Mouse (Mus musculus) liver, adult 2 months (tissue): ENCODE measurements at regions not wholly inside any gene's neighbourhood (a gene's known extent, or its start where the extent isn't known, plus 50 kb on each side); places are given as distances from the start of the nearest gene placed in this dataset.

Source experiments
- DNase-seq: peaks from one replicate; pipeline ENCODE4 v3.0.0-alpha.2; 2011; ENCODE audit warnings: low read depth, low spot score; ENCODE audit errors: extremely low read depth
- H3K27ac ChIP-seq: fragments of 200-500 bp; replicated peaks from 2 replicates; pipeline ENCODE4 v1.5.1; 2012; ENCODE audit warnings: low read depth, mild to moderate bottlenecking, control low read depth, inconsistent platforms, low read length; ENCODE audit not compliant: insufficient read depth
- H3K27me3 ChIP-seq: fragments of 200-500 bp; 2 replicates; pipeline ENCODE4 v1.6.1; 2012; ENCODE audit warnings: mild to moderate bottlenecking, moderate library complexity, low read length, inconsistent platforms; ENCODE audit not compliant: control insufficient read depth, insufficient read depth
- H3K36me3 ChIP-seq: fragments of 200-500 bp; 2 replicates; pipeline ENCODE4 v1.6.1; 2012; ENCODE audit warnings: low read length, inconsistent platforms; ENCODE audit not compliant: control insufficient read depth, insufficient read depth
- H3K4me1 ChIP-seq: fragments of 200-500 bp; 2 replicates; pipeline ENCODE4 v1.6.1; 2011; ENCODE audit warnings: low read length; ENCODE audit not compliant: control insufficient read depth, insufficient read depth
- H3K4me3 ChIP-seq: fragments of 200-500 bp; 2 replicates; pipeline ENCODE4 v1.5.1; 2011; ENCODE audit warnings: low read depth, mild to moderate bottlenecking, control low read depth, low read length, moderate library complexity; ENCODE audit not compliant: insufficient read depth
- H3K79me2 ChIP-seq: fragments of 200-500 bp; 2 replicates; pipeline ENCODE4 v1.6.1; 2012; ENCODE audit warnings: inconsistent platforms, mild to moderate bottlenecking, low read length, moderate library complexity; ENCODE audit not compliant: control insufficient read depth, insufficient read depth
- H3K9ac ChIP-seq: fragments of 200-500 bp; 2 replicates; pipeline ENCODE4 v1.6.1; 2012; ENCODE audit warnings: low read depth, mild to moderate bottlenecking, control low read depth, inconsistent platforms, low read length
- CTCF ChIP-seq: fragments of 200-500 bp; IDR thresholded peaks from 2 replicates; pipeline ENCODE4 v1.5.1; 2011; ENCODE audit warnings: low read depth, low read length, control low read depth
- POLR2A ChIP-seq: fragments of 200-500 bp; IDR thresholded peaks from 2 replicates; pipeline ENCODE4 v1.6.1; 2011; ENCODE audit warnings: low read length, control low read depth; ENCODE audit not compliant: insufficient read depth; ENCODE audit errors: extremely low read depth
- WGBS: fragments of 180-500 bp; shearing (Covaris S2); methylation state at CpG from one replicate; pipeline ENCODE4 v1.1.7; 2018; 5-methylcytosine and 5-hydroxymethylcytosine counted together

DNA sequence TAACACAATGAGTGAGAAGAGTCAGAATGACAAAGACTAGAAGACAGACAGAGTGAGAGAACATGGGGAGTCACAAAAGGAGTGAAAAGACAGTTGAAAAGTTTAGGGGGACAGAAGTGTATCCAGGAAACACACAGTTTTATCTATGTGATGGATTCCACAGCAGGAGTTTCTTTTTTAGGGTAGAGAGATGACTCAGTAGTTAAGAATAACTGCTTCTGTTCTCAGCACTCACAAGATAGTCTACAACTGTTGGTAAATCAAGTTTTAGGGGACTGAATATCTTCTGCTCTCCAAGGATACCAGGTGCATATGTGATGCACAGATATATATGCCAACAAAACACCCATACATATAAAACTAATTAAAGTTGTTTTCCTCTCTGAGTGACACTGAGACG, 210.7 kb downstream of the Hace1 start:
- TF ChIP-seq POLR2A (no peak), CTCF (no peak)
- Histone ChIP-seq H3K79me2 (no peaks in the 10 kb centered on the region), H3K27me3 (no peaks in the 10 kb centered on the region), H3K27ac (no peak overlapping the region), H3K36me3 (no peaks in the 10 kb centered on the region), H3K9ac (no peak overlapping the region), H3K4me3 (no peak overlapping the region), H3K4me1 (no peaks in the 10 kb centered on the region)
- WGBS: 65% methylated on average over 1 of the region's 1 CpGs
- no peak for DNase-seq

DNA sequence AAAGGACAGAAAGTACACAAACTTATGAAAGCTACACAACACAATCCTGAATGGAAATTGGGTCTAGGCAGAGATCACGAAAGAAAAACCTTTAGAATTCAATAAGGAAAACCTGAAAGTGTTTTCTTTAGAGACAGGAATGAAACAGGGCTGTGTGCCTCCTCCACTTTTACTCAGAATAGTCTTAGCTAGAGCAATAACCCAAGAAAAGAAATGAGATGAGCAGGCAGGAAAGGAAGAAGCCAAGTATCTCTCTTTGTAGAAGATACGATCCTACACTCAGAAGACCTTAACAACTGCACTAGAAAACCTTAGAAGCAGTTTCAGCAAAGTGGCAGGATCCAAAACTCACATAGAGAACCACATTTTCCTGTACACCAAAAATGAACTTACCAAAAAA, 218.0 kb downstream of the Hace1 start:
- H3K79me2 ChIP-seq: no peaks in the 10 kb centered on the region
- 77% methylated on average over 2 of the region's 2 CpGs for WGBS
- H3K36me3 ChIP-seq: no peaks in the 10 kb centered on the region
- H3K27me3 ChIP-seq: no peaks in the 10 kb centered on the region
- H3K4me3 ChIP-seq: no peak overlapping the region
- H3K9ac ChIP-seq: no peak overlapping the region
- H3K4me1 ChIP-seq: no peaks in the 10 kb centered on the region
- DNase-seq: no peak
- no peak overlapping the region for H3K27ac ChIP-seq
- TF ChIP-seq CTCF: no peak
- TF ChIP-seq POLR2A: no peak

- 58% methylated on average over 12 of the region's 12 CpGs for WGBS
- Histone ChIP-seq H3K27ac (no peak overlapping the region), H3K36me3 (no peaks in the 10 kb centered on the region), H3K79me2 (no peaks in the 10 kb centered on the region), H3K4me1 (no peaks in the 10 kb centered on the region), H3K27me3 (no peaks in the 10 kb centered on the region), H3K9ac (no peak overlapping the region), H3K4me3 (no peak overlapping the region)
- no peak for TF ChIP-seq POLR2A
- TF ChIP-seq CTCF: peak; percentile 45; the same call in 1 of the 2 replicates
- no peak for DNase-seq
Measured at GRCm38 (mm10) chr10:45800070-45800851, 222.6 kb downstream of the Hace1 start.

DNA sequence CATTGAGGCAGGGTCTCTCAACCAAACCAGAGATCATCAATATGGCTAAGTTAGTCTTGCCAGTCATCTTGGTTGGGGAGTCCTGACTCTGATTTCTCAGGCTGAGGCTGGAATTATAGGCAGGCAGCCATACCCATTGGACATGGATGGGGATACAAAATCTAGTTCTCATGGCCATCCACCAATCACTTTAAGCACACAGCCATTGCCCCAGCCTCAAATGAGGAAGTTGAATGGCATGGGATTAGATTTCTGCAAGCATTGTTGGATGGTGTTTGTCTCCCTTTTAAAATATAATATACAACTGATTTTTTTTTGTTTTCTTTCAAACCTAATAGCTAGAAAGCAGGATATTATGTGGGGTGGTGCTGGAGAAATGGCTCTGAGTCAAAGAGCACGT, 223.8 kb downstream of the Hace1 start:
- Histone ChIP-seq H3K27ac (no peak overlapping the region), H3K36me3 (no peaks in the 10 kb centered on the region), H3K27me3 (no peaks in the 10 kb centered on the region), H3K9ac (no peak overlapping the region), H3K4me1 (no peaks in the 10 kb centered on the region), H3K4me3 (no peak overlapping the region), H3K79me2 (no peaks in the 10 kb centered on the region)
- WGBS: 35% methylated on average over 1 of the region's 1 CpGs
- TF ChIP-seq POLR2A (no peak), CTCF (no peak)
- no peak for DNase-seq

- Histone ChIP-seq H3K4me1 (no peaks in the 10 kb centered on the region), H3K9ac (no peak overlapping the region), H3K36me3 (no peaks in the 10 kb centered on the region), H3K27me3 (no peaks in the 10 kb centered on the region), H3K79me2 (no peaks in the 10 kb centered on the region), H3K27ac (no peak overlapping the region), H3K4me3 (no peak overlapping the region)
- no peak for DNase-seq
- 35% methylated on average over 18 of the region's 18 CpGs for WGBS
- TF ChIP-seq CTCF: no peak
- TF ChIP-seq POLR2A: no peak
Measured at GRCm38 (mm10) chr10:45806984-45807827, 229.6 kb downstream of the Hace1 start.

DNA sequence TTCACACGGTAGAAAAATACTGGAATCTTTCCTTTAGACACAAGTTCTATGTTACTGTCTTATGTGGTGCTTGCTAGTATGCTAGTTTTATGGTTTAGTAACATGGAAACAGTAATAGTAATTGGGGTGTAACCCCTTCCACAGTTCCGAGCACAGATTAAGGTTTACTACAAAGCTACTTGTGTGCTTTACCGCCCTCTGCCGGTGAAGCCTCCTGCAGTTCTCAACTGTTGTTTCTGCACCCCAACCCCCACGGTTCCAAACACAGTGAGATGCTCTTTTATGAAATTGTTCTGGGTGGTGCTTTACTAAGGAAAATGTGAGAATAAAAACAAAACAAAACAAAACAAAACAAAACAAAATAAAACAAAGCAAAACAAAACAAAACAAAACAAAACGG, 234.3 kb downstream of the Hace1 start:
- Histone ChIP-seq H3K27me3 (no peaks in the 10 kb centered on the region), H3K36me3 (no peaks in the 10 kb centered on the region), H3K79me2 (no peaks in the 10 kb centered on the region), H3K4me1 (no peaks in the 10 kb centered on the region), H3K9ac (no peak overlapping the region), H3K27ac (no peak overlapping the region), H3K4me3 (no peak overlapping the region)
- no peak for TF ChIP-seq POLR2A
- TF ChIP-seq CTCF: peak; percentile 51
- peak; percentile 20 for DNase-seq
- 61% methylated on average over 6 of the region's 6 CpGs for WGBS
